Mouse (Mus musculus) layer of hippocampus, postnatal 14 days (tissue): ENCODE results near the gene Drosha. TPM values are rescaled to one million over a fixed set of nuclear protein-coding genes. Genes with fewer than 3 reads are reported as not detected.

ENCODE experiments used
- DNase-seq, 2 experiments: peaks; one replicate each; pipeline ENCODE4 v3.0.0; 2021 to 2022; ENCODE audit warnings: low spot score in 2 of 2, mixed read lengths in 1 of 2
- total RNA-seq, 2 experiments: library from RNA; stranded (reverse); gene quantifications; 2 replicates each; pipeline ENCODE4 v1.2.3; 2021

Drosha gene
- total RNA-seq, 2 experiments from 2014 or later = 82.3 to 87.7 TPM

DNA sequence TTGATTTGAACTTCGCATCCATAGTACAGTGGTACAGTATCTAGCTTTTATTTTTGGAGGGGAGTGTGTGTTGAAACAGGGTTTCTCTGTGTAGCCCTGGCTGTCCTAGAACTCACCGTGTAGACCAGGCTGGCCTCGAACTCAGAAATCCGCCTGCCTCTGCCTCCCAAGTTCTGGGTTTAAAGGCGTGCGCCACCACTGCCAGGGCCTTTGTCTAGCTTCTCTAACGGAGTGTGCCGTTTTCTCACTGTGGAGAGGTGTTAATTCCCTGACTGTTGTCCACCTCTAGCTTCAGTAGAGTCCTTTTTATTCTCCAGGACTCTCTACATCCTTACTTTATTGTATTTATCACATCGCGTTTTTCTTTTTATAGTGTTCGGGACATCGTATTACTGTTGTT is 793 bp downstream of the Drosha start:
- no peak for DNase-seq

GRCm38 (mm10) chr15:12829878-12830277 is 5.3 kb downstream of the Drosha start:
- DNase-seq = no peak

DNA sequence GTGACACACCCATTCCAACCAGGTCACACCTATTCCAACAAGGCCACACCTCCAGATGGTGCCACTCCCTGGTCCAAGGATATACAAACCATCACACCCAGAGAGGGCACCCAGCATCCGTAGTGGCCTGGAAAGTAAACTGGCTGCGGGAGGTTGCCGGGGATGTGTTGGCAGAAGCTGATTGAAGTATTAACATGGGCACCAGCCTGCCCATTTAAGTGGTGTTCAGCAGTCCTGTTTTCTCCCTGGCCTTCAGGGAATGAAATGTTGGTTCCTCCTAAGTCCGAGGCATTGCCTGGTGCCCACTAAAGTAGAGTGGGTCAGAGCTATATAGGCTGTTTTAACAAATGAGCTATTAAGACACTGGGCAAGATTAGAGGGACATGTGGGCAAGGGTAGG is 8.0 kb downstream of the Drosha start:
- DNase-seq = no peak

GRCm38 (mm10) chr15:12833385-12833784 is 8.8 kb downstream of the Drosha start:
- no peak for DNase-seq

DNA sequence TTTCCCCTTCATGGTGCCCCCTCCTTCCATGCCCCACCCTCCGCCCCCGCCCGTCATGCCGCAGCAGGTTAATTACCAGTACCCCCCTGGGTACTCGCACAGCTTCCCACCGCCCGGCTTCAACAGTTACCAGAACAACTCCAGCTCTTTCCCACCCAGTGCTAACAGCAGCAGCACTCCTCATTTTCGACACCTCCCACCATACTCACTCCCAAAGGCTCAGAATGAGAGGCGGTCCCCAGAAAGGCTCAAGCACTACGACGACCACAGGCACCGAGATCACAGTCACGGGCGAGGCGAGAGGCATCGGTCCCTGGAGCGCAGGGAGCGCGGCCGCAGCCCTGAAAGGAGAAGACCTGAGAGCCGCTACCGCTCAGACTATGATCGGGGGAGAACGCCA is 9.6 kb downstream of the Drosha start:
- DNase-seq = no peak

DNA sequence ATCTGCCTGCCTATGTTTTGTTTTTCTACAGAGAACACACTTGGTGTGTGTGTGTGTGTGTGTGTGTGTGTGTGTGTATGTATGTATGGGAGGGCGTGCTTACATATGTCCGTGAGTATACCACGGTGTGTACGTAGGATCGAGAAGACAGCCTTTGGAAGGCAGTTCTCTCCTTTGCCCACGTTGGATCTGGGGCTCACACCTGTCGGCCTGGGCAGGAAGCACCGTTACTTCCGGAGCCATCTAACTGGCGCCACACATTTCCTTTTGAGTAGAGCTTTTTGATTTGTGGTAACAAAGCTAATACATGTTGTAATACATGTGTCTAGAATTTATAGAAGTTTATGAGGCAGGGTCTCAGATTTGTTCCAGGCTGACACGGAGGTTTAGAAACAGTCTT is 16.1 kb downstream of the Drosha start:
- DNase-seq = no peak

DNA sequence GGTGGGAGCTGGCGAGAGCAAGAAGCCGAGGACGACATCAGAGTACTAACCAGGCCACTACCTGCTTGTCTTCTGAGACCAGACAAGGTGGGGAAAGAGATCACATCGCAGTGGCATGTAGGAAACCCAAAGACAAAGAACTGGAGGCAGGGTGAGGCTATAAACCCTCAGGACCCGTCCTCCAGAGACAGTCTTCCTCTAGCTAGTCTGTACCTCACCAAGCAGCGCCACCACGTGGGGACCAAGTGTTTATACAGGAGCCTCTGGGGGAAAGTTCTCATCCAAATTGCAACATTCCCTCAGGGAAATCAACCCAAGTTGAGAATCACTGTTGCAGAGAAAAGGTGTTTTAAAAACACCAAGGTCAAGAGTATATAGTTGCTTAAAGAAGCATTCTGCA is 18.2 kb downstream of the Drosha start:
- no peak for DNase-seq

GRCm38 (mm10) chr15:12848196-12848975 is 23.8 kb downstream of the Drosha start:
- no peak for DNase-seq

DNA sequence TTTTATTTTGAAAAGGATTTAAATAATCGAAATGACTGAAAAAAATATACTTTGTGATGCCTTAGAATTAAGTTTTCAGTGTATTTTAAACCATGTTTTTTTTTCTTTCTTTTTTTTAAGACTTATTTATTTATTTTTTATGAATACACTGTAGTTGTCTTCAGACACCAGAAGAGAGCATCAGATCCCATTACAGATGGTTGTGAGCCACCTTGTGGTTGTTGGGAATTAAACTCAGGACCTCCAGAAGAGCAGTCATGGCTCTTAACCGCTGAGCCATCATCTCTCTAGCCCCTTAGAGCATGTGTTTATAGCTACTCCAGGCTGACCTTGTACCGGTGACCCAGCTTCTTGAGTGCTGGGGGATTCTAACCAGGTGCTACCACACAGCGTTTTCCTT is 24.8 kb downstream of the Drosha start:
- no peak for DNase-seq

DNA sequence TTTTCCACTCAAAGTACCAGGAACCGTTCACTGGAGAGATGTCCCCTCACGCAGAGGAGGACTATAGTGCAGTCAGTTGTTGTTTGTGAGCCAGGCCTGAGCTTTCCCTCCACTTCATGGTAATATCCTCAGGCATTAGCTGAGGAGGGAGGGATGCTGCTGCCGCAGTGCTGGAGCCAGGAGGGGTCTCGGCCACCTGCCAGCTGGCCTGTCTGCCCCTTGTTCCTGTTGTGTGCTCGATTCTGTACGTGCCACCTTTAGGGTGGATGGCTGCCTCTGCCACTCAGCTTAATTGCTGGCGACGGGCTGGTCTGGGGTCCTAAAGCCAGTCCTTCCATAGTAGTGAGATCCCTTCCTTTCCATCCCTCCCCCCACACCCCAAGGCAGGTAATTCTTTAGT is 28.9 kb downstream of the Drosha start:
- no peak for DNase-seq

DNA sequence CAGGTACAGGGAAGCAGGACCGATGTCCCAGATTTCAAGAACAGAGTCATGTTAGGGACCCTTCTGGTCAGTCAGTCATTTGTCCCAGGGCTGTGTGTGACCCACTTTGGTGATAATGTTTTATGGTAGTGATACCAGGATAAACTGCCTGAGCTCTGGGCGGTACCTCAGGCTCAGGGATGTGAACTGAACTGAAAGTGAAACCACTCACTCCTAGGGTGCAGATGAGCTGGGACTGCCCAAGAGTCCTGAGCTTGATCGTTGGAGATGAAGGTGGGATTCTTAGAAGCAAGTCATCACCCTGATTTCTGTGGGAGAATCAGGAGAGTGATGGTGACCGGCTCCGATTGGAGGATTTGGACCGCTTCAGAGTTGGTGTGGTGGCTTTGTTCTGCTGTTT is 32.2 kb downstream of the Drosha start:
- DNase-seq = no peak

- DNase-seq = no peak
Observed at GRCm38 (mm10) chr15:12857840-12858516, 33.4 kb downstream of the Drosha start.

GRCm38 (mm10) chr15:12858645-12859044 is 34.0 kb downstream of the Drosha start:
- no peak for DNase-seq

- no peak for DNase-seq
Observed at GRCm38 (mm10) chr15:12862061-12862460, 37.4 kb downstream of the Drosha start.

DNA sequence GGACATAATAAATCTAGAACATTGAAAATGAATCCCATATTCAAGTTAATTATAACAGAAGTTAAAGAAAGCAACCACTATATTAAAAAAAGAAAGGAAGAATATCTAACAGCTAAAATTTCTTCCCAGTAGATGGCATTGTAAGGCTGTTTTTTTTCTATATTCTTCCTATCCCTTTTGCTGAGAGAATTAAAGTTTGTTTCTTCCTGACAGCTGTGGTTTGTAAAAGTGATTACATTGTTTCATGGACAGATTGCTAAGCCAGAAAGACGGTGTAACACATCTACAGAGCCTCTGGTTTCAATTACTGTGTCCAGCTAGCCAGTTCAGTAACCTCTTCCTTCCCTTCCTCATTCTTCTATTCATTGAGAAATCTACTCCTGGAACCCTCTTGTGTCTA is 39.1 kb downstream of the Drosha start:
- DNase-seq = no peak

DNA sequence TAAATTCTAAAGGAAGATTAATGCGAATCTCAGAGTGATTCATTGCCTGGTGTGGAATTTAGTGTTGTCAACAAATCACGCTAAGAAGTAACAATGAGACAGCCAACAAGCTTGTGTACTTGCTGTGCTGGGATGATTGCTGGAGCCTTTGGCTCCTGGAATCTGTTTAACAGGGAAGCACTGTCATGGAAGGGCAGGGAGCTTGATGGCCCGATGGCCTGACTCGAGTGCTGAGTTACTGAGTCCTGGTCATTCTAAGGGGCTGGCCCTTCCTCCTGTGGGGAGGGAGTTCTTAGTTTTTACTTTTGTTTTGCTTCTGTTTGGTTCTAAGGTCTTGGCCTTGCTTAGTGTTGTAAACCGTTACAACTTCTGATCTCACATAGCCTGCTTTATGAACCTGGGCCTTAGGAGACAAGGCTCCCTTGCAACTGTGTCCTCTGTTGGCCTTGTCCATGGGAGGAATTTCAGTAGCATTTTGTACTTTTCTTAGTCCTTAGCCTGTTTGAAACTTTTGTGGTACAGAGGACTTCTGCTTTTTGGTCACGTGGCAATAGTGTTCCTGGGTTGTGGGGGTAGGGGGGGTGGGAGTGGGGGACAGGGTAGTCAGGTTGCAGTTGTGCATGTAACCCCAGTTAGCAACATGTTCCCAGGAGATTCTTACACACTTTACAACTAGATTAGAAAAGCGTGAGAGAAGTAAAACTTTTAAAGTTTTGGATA is 41.1 kb downstream of the Drosha start:
- no peak for DNase-seq

- DNase-seq = no peak
Observed at GRCm38 (mm10) chr15:12867269-12867668, 42.7 kb downstream of the Drosha start.

DNA sequence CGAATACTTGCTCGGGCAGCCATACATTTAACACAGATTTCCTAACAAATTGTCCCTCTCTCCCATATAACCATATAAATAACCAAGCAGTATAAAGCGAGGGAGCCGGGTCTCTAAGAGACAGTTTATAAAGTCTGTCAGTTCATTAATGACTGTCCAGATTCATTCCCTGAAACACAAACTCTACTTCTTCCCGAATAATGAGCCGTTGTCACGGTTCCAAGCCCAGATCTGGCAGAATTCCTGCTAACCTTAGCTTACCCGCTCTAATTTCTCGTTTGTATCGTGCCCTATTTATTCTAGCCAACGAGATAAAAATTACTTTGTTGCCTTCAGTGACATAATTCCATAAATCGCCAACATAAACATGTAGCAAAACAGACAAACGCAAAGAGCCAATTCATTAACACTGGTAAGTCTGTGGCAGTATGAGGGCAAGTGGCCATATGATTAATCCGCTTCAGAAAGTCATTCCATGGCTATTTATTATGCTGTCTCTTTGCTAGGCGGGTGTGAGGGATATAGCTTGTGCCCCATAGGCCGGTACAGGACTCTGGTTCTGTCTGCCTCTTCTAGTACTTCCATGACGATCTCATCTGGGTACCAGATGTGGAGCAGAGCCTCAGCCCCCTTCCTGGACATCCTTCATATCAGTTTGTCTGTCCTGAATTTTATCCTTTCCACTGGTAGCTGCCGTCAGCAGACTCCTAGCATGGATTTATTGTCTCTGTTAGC is 51.0 kb downstream of the Drosha start:
- DNase-seq = peak; percentile 60 to 75

DNA sequence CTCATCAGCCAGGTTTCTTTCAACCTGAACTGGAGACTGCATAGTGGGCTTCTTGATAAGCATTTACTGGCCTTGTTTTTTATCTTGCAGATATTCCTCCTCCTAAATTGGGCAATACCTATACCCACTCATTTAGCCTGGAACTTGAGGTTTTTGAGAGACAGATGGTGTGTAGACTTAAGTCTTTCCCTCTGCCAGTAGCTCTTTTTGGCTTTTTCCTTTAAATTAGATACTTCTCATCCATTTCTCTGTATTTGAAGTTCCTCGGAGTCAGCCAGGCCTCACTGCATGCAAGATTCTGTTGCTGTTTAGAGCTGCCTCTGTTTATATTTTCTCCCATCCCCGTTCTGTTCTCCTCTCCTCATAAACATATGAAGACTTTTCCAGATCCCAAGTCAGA is 51.7 kb downstream of the Drosha start:
- DNase-seq = no peak

DNA sequence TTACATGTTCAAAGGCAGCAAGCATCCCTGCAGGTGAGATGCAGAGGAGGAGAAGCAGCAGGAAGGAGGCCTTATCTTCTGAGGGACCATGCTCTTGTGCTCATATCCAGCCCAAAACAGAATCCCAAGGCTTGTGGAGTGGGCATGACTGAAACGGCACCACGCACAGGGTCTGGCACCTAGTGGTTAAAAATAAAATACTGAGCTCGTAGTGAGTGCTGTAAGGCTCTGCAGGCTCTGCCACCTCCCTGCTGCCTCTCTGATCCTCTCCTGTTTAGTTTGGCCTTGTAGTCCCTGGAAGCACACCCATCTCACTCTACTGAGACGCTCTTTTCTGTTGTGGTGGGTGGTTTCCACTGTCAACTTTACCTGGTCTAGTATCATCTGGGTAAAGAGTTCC is 52.3 kb downstream of the Drosha start:
- no peak for DNase-seq

GRCm38 (mm10) chr15:12877934-12878333 is 53.3 kb downstream of the Drosha start:
- no peak for DNase-seq

GRCm38 (mm10) chr15:12878581-12878980 is 54.0 kb downstream of the Drosha start:
- DNase-seq = no peak
